Mouse (Mus musculus) liver (tissue): ENCODE results near the gene Auts2.

Source experiments
- DNase-seq: peaks from one replicate; pipeline ENCODE4 v3.0.0-alpha.2; 2020; ENCODE audit warnings: mixed read lengths

Auts2 gene

GRCm38 (mm10) chr5:131774792-131775191 lies 768.4 kb downstream of the Auts2 start:
- DNase-seq, result no peak

- no peak for DNase-seq
Measured at GRCm38 (mm10) chr5:131772616-131773015, 770.5 kb downstream of the Auts2 start.

GRCm38 (mm10) chr5:131769273-131769672 lies 773.9 kb downstream of the Auts2 start:
- no peak for DNase-seq

- no peak for DNase-seq
Measured at GRCm38 (mm10) chr5:131767699-131768264, 775.4 kb downstream of the Auts2 start.

GRCm38 (mm10) chr5:131767176-131767575 lies 776.0 kb downstream of the Auts2 start:
- no peak for DNase-seq

- no peak for DNase-seq
Measured at GRCm38 (mm10) chr5:131759432-131759831, 783.7 kb downstream of the Auts2 start.

GRCm38 (mm10) chr5:131750330-131750729 lies 792.8 kb downstream of the Auts2 start:
- DNase-seq, result no peak

GRCm38 (mm10) chr5:131749211-131749610 lies 793.9 kb downstream of the Auts2 start:
- no peak for DNase-seq

- DNase-seq, result no peak
Measured at GRCm38 (mm10) chr5:131743069-131743468, 800.1 kb downstream of the Auts2 start.

- no peak for DNase-seq
Measured at GRCm38 (mm10) chr5:131737476-131737875, 805.7 kb downstream of the Auts2 start.

- DNase-seq, result peak; percentile 34
Measured at GRCm38 (mm10) chr5:131733324-131733660, 809.9 kb downstream of the Auts2 start.

- no peak for DNase-seq
Measured at GRCm38 (mm10) chr5:131732631-131733323, 810.4 kb downstream of the Auts2 start.

GRCm38 (mm10) chr5:131729456-131729855 lies 813.7 kb downstream of the Auts2 start:
- no peak for DNase-seq

GRCm38 (mm10) chr5:131727909-131728308 lies 815.2 kb downstream of the Auts2 start:
- no peak for DNase-seq

- DNase-seq, result no peak
Measured at GRCm38 (mm10) chr5:131724508-131724907, 818.6 kb downstream of the Auts2 start.

- no peak for DNase-seq
Measured at GRCm38 (mm10) chr5:131722791-131723190, 820.4 kb downstream of the Auts2 start.

GRCm38 (mm10) chr5:131722361-131722760 lies 820.8 kb downstream of the Auts2 start:
- no peak for DNase-seq

- no peak for DNase-seq
Measured at GRCm38 (mm10) chr5:131718013-131718412, 825.1 kb downstream of the Auts2 start.

- DNase-seq, result no peak
Measured at GRCm38 (mm10) chr5:131717359-131717965, 825.7 kb downstream of the Auts2 start.

GRCm38 (mm10) chr5:131714979-131715378 lies 828.2 kb downstream of the Auts2 start:
- DNase-seq, result no peak

- DNase-seq, result no peak
Measured at GRCm38 (mm10) chr5:131712441-131712840, 830.7 kb downstream of the Auts2 start.

- DNase-seq, result no peak
Measured at GRCm38 (mm10) chr5:131711474-131712129, 831.5 kb downstream of the Auts2 start.

GRCm38 (mm10) chr5:131710735-131711473 lies 832.2 kb downstream of the Auts2 start:
- DNase-seq, result no peak
